Mouse (Mus musculus) heart, adult 2 months (tissue): ENCODE measurements at regions not wholly inside any gene's neighbourhood (a gene's known extent, or its start where the extent isn't known, plus 50 kb on each side); places are given as distances from the start of the nearest gene placed in this dataset.

Experiments used
- EP300 ChIP-seq: fragments of 200-500 bp; IDR thresholded peaks from 2 replicates; pipeline ENCODE4 v1.6.1; 2011; ENCODE audit warnings: low read depth, low read length, control low read depth; ENCODE audit not compliant: insufficient read depth
- POLR2A ChIP-seq: fragments of 200-500 bp; IDR thresholded peaks from 2 replicates; pipeline ENCODE4 v1.6.1; 2011; ENCODE audit warnings: mild to moderate bottlenecking, low read depth, low read length, control low read depth; ENCODE audit not compliant: insufficient read depth

DNA sequence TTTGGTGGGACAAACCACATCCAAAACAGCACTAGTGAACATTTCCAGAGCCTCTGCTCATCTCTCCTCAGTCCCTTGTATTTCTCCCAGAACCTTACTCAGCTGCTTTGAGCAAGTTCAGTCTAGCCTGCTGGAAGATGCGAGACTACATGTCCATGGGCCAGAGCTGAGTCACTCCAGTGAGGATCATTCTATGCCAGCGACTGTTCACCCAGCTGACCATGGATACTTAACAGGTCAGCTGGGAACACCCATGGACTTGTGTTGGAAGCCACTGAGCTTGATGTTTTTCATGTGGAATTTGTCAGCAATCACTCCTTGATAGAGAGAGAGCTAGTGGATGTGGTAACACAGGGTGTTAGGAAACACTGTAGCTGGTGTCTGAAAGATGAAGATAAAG, 146.5 kb upstream of the Jag1 start:
- no peak for TF ChIP-seq POLR2A
- no peak for TF ChIP-seq EP300
